In the genomic region with DNA sequence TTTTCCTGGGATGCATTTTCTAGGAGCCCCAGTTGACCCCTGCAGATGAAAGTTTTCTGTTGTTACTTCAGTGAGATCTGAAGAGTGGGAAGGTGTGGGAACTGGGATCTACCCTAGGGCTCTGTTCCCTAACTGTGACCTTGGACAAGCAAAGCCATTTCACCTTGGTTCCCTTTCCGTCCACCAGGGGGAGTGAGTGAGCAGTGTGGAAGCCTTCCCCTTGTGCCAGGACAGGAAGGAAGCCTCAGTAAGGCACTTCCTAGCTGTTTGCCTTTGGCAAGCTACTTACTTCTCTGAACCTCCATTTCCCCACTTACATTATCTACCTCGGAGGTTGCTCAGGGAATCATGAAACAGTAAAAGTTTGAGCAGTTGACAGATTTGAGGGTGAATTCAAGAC, we compare ENCODE assay signal across 8 mouse cellular contexts. TPM values are rescaled to one million over a fixed set of nuclear protein-coding genes. Genes with fewer than 3 reads are reported as not detected.
DNase-seq lines count a peak whose midpoint lies in the region; ATAC-seq and TF ChIP-seq lines count a peak whose summit lies in the region.
"Had no signal": no experiment of that assay in that cellular context is flagged by ENCODE, and none has a peak within 500 bp of the region (broad histone marks: within the 10 kb centered on the region; RNA-seq: fewer than 3 reads in every experiment).

No protein-coding gene starts in this region.

- peaks cover 6 to 8% of the 10 kb centered on the region in 2 experiments; a peak in 3 of 4 replicates for H3K4me1 ChIP-seq in ES-E14 (ENCODE audit: control insufficient read depth in 2 of 2, insufficient read depth in 2 of 2, low read length in 2 of 2, poor library complexity in 1 of 2)
- peaks cover 42% of the 10 kb centered on the region for H3K4me1 ChIP-seq in forebrain, embryonic 16.5 days (replicated peaks; ENCODE audit: control insufficient read depth, insufficient read depth, low read length)
- H3K4me1 ChIP-seq: heart, embryonic 15.5 days had no signal

- no peak overlapping the region for H3K4me3 ChIP-seq in ES-E14 (ENCODE audit: insufficient read depth in 1 of 2, low read depth in 1 of 2, low read length in 2 of 2, poor library complexity in 1 of 2, severe bottlenecking in 1 of 2)
- H3K4me3 ChIP-seq in forebrain, embryonic 16.5 days (replicated peaks; ENCODE audit: low read length): no peak overlapping the region
- H3K4me3 ChIP-seq: heart, embryonic 15.5 days had no signal

- WGBS in forebrain, embryonic 16.5 days: 14% methylated on average over 2 of the region's 2 CpGs

- ATAC-seq in forebrain, embryonic 16.5 days: no peak
- ATAC-seq in inflammation-experienced regulatory T-cells, adult 6 months: peak; percentile 64

- in situ Hi-C loops in ES-E14 (cut with MboI; ENCODE audit: low sequenced_read_pairs in 2 of 2, unreplicated experiment in 2 of 2): loop anchor here in 1 of 2 experiments (25.0 kb wide), 1 partner anchor 454 kb away; no protein-coding TSS in a partner anchor

- DNase-seq in CD4-positive helper T cell, adult 2 months (ENCODE audit: low read depth, low spot score): peak; percentile 71
- peak; percentile 92 for DNase-seq in ES-E14 (ENCODE audit: low read depth, low spot score)
- peak; percentile 29 for DNase-seq in cerebellum, adult 11-12 months
- peak; percentile 42 to 72 for DNase-seq in lung, postnatal 4 days
- DNase-seq in skeletal muscle tissue, adult 2 months (ENCODE audit: low read depth, low spot score): peak; percentile 21

- H3K4me2 ChIP-seq in forebrain, embryonic 16.5 days (ENCODE audit: low read length): no peak overlapping the region
- H3K4me2 ChIP-seq: heart, embryonic 15.5 days had no signal

- H3K27me3 ChIP-seq in forebrain, embryonic 16.5 days (replicated peaks; ENCODE audit: control insufficient read depth, insufficient read depth, low read length): no peaks in the 10 kb centered on the region
- H3K27me3 ChIP-seq: heart, embryonic 15.5 days had no signal

- no peak overlapping the region for H3K9ac ChIP-seq in ES-E14 (ENCODE audit: insufficient read depth, low read depth, low read length, poor library complexity, severe bottlenecking)
- H3K9ac ChIP-seq in forebrain, embryonic 16.5 days (replicated peaks; ENCODE audit: low read depth, low read length): no peak overlapping the region
- H3K9ac ChIP-seq: heart, embryonic 15.5 days had no signal

- no peaks in the 10 kb centered on the region for H3K36me3 ChIP-seq in ES-E14 (ENCODE audit: control insufficient read depth, insufficient read depth, low read length, poor library complexity, severe bottlenecking)
- no peaks in the 10 kb centered on the region for H3K36me3 ChIP-seq in forebrain, embryonic 16.5 days (ENCODE audit: control insufficient read depth, insufficient read depth)
- H3K36me3 ChIP-seq: heart, embryonic 15.5 days had no signal

- no peaks in the 10 kb centered on the region for H3K9me3 ChIP-seq in ES-E14 (ENCODE audit: control insufficient read depth, insufficient read depth, low read depth, low read length)
- no peaks in the 10 kb centered on the region for H3K9me3 ChIP-seq in forebrain, embryonic 16.5 days (ENCODE audit: control insufficient read depth, low read length)
- H3K9me3 ChIP-seq: heart, embryonic 15.5 days had no signal

- H3K27ac ChIP-seq in ES-E14 (ENCODE audit: insufficient read depth, low read depth, low read length, poor library complexity, severe bottlenecking): no peak overlapping the region
- H3K27ac ChIP-seq in forebrain, embryonic 16.5 days (ENCODE audit: low read length): peak overlapping the region; percentile 96
- H3K27ac ChIP-seq: heart, embryonic 15.5 days had no signal

TF ChIP-seq in ES-E14, 5 proteins besides CTCF, POLR2A, EP300 and RAD21:
- TF ChIP-seq MAFK (IDR thresholded peaks at IDR 0.05; ENCODE audit: insufficient read depth, low read depth, low read length): no peak
- no peak for TF ChIP-seq CHD2 (IDR thresholded peaks at IDR 0.05; ENCODE audit: low read depth, low read length)
- TF ChIP-seq ZNF384 (IDR thresholded peaks at IDR 0.05; ENCODE audit: low read depth, low read length): no peak
- no peak for TF ChIP-seq ZC3H11A (IDR thresholded peaks at IDR 0.05; ENCODE audit: borderline replicate concordance, low read depth, low read length)
- TF ChIP-seq HCFC1 (IDR thresholded peaks at IDR 0.05; ENCODE audit: borderline replicate concordance, insufficient read depth, low read length): no peak

RNA-seq across cellular contexts. Expression of gene Il9r, which starts 59.0 kb away (rescaled TPM):
- 0.13 and 0.21 TPM in 2 replicates for total RNA-seq in ES-E14 (2012; rRNA removed)
- not detected in 2 replicates for polyA plus RNA-seq in forebrain, embryonic 16.5 days (2015; fragmentation: Nextera tagmentation; extraction: Ambion mirVana)
- 1 to 10 TPM; 2.8 to 5.4 (median 4.9) TPM for polyA plus RNA-seq in inflammation-experienced regulatory T-cells, adult 6 months (2017; shearing (Covaris generic))

Comparison
In these comparisons a context has a peak if more than half of its experiments do, and no peak if none do; other contexts are left out.
1. DNase-seq: peak in every context shown above with its lines; median percentile 92 in ES-E14; 71 in CD4-positive helper T cell, adult 2 months; 57 in lung, postnatal 4 days; 29 in cerebellum, adult 11-12 months; 21 in skeletal muscle tissue, adult 2 months.